Mouse (Mus musculus): ENCODE measurements at regions not wholly inside any gene's neighbourhood (a gene's known extent, or its start where the extent isn't known, plus 50 kb on each side); places are given as distances from the start of the nearest gene placed in this dataset.

- no peak for DNase-seq (ENCODE audit: low spot score in 2 of 2)
These were observed 62.0 kb upstream of the Rtl1 start for GRCm38 (mm10) chr12:109662179-109662578.

GRCm38 (mm10) chr12:109674766-109675165 is 74.6 kb upstream of the Rtl1 start:
- DNase-seq (ENCODE audit: low spot score in 2 of 2) = no peak

- DNase-seq (ENCODE audit: low spot score in 2 of 2) = no peak
These were observed 93.9 kb upstream of the Rtl1 start for GRCm38 (mm10) chr12:109694046-109694445.

- DNase-seq (ENCODE audit: low spot score in 2 of 2) = no peak
These were observed 94.8 kb upstream of the Rtl1 start for GRCm38 (mm10) chr12:109694801-109695430.

GRCm38 (mm10) chr12:109706820-109707219 is 106.7 kb upstream of the Rtl1 start:
- no peak for DNase-seq (ENCODE audit: low spot score in 2 of 2)

- DNase-seq (ENCODE audit: low spot score in 2 of 2) = no peak
These were observed 109.5 kb upstream of the Rtl1 start for GRCm38 (mm10) chr12:109709661-109710060.

- DNase-seq (ENCODE audit: low spot score in 2 of 2) = no peak
These were observed 111.3 kb upstream of the Rtl1 start for GRCm38 (mm10) chr12:109711392-109711791.

GRCm38 (mm10) chr12:109711946-109712345 is 111.8 kb upstream of the Rtl1 start:
- no peak for DNase-seq (ENCODE audit: low spot score in 2 of 2)

GRCm38 (mm10) chr12:109712386-109712785 is 112.3 kb upstream of the Rtl1 start:
- no peak for DNase-seq (ENCODE audit: low spot score in 2 of 2)

- DNase-seq (ENCODE audit: low spot score in 2 of 2) = no peak
These were observed 112.9 kb upstream of the Rtl1 start for GRCm38 (mm10) chr12:109713041-109713440.

GRCm38 (mm10) chr12:109714061-109714460 is 113.9 kb upstream of the Rtl1 start:
- no peak for DNase-seq (ENCODE audit: low spot score in 2 of 2)

GRCm38 (mm10) chr12:109716991-109717390 is 116.9 kb upstream of the Rtl1 start:
- DNase-seq (ENCODE audit: low spot score in 2 of 2) = no peak

GRCm38 (mm10) chr12:109718036-109718435 is 117.9 kb upstream of the Rtl1 start:
- no peak for DNase-seq (ENCODE audit: low spot score in 2 of 2)

GRCm38 (mm10) chr12:109738201-109738600 is 138.1 kb upstream of the Rtl1 start:
- no peak for DNase-seq (ENCODE audit: low spot score in 2 of 2)

GRCm38 (mm10) chr12:109738911-109739310 is 138.8 kb upstream of the Rtl1 start:
- DNase-seq (ENCODE audit: low spot score in 2 of 2) = no peak

- DNase-seq (ENCODE audit: low spot score in 2 of 2) = no peak
These were observed 142.4 kb upstream of the Rtl1 start for GRCm38 (mm10) chr12:109742486-109742885.

- no peak for DNase-seq (ENCODE audit: low spot score in 2 of 2)
These were observed 143.0 kb upstream of the Rtl1 start for GRCm38 (mm10) chr12:109743036-109743650.

GRCm38 (mm10) chr12:109744186-109744585 is 144.1 kb upstream of the Rtl1 start:
- no peak for DNase-seq (ENCODE audit: low spot score in 2 of 2)

- DNase-seq (ENCODE audit: low spot score in 2 of 2) = no peak
These were observed 145.8 kb upstream of the Rtl1 start for GRCm38 (mm10) chr12:109745731-109746484.

GRCm38 (mm10) chr12:109747201-109747600 is 147.1 kb upstream of the Rtl1 start:
- no peak for DNase-seq (ENCODE audit: low spot score in 2 of 2)

GRCm38 (mm10) chr12:109747776-109748175 is 147.6 kb upstream of the Rtl1 start:
- DNase-seq (ENCODE audit: low spot score in 2 of 2) = no peak

GRCm38 (mm10) chr12:109748326-109749059 is 148.4 kb upstream of the Rtl1 start:
- no peak for DNase-seq (ENCODE audit: low spot score in 2 of 2)
